Mouse (Mus musculus) MN1 (cell line): ENCODE data around the gene Tubd1.

ENCODE experiments used
- DNase-seq: peaks from one replicate; pipeline ENCODE4 v3.0.0-alpha.2; 2016; ENCODE audit warnings: low spot score

Tubd1 gene

DNA sequence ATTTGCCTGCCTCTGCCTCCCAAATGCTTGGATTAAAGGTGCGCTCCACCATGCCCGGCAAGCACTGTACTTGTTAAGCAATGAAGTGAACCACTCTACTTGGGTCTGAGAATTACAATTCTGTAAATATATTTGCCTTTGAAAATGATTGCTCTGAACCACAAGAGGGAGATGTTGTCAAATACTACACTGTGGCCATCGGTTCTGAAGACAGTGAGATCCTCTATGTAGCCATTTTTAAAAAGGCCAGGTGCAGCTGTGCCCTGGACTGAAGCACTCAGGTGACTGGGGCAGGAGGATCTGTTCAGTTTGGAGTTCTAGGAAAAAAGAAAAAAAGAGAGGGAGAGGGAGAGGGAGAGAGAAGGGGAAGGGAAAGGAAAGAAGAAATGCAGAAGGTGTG, 23.6 kb downstream of the Tubd1 start:
- peak; percentile 61 for DNase-seq

DNA sequence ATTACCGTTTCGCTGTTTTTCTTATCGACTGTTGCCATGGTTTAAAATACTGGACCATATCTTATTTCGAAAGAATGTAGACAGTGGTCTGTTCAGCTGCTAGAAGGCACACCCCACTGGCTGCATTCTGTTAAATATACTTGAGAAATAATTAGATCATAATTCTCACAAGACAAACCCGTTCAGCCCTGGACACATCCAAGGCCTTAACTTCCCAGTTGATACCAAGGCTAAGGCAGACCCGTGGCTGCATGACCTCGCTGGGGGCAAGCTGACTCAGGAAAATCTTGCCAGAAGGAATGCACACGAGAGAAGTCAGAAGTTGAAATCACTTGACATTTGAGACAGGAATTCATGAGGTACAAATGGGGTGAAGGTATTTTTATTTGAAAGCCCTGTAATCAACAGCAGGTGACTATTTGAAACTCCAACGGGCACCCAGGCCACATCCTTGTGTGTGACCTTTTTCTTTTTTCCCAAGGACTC, 25.5 kb downstream of the Tubd1 start:
- DNase-seq = no peak

DNA sequence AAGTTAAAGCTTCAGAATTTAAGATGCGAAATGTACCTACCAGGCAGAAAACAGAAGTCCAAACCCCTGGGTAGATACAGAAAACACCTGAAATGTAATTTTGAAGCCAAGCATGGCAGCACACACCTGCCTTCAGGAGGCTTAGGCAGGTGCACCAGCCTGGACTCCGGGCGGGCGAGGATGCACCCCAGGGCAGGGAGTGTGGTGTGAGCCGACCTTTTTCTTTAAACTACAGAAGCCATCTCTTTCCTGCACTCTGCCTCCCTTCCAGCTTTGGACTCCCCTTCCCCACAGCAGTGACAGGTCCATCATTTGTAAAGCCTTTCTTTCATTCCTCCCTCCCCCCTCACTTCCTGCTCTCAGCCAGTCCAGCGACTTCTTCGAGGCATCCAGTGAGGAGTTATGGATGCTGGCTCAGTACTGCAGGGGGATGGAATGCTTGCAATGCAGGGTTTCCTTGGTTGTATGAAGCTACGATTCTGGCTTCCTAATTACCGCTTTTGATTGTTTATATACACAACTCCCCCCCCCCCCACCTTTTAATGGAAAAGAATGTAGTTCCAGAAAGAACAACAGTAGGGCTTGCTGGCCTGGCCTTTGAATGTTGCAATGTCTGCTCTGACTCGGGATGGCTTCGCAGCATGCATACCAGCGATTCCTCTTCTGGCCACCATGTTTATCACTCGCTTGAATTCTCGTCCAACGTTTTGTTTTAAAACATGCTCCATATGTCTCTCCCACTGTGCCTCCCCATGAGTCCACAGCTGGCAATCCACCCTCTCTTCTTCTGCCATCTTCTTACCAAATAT, 26.5 kb downstream of the Tubd1 start:
- DNase-seq = no peak

DNA sequence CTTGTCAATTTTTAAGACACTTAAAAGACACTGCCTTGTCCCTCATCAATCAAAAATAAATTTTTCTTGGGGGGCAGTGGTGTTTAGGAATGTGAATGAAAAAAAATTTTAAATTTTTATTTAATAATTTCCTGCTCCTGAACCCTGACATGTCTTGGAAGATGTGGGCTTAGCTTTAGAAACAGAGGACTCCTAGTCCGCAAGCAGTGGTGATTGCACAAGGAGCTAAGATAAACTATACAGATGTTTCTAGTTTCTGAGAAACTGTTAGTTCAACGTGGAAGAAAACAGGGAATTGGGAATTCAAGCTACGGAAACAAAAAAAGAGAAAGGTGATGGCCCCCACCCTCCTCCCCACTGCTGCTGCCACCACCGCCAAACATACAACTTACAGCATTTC, 27.1 kb downstream of the Tubd1 start:
- no peak for DNase-seq

DNA sequence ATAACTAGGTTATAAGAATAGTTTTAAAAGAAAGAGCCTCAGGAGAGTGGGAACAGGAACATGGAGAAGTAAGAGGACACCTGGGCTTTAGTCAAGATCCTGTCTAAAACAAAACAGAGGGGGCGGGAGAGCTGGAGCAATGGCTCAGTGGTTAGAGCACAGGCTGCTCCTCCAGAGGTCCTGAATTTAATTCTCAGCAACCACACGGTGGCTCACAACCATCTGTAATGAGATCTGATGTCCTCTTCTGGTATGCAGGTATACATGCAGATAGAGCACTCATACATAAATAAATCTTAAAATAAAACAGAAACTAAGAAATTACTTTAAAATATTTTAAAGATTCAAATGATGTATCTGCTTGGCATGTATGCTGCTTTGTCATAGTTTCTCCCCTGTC, 27.8 kb downstream of the Tubd1 start:
- no peak for DNase-seq

DNA sequence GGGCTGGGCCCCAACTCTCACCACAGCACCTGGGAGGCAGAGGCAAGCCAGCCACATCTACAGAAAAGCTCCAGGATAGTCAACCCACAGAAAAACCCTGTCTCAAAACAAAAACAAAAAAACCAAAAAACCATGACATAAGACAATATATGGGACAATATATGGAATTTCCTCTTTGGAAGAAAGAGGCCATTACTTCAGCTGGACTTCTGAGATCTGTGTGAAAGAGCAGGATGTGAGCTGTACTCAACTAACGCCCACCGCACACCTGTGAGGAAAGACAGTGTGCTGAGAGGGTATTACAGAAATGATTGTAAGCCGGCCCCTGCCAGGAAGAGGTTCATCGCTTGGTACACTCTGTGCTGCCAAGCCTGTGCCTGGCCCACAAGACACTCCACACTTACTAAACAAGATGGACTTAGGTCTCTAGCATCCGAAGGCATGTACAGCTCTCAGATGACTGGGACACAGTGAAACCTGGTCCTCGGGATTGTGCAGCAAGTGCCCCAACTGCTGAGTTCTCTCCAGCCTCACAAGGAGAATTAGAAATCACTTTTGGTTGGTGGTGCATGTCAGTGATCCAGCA, 28.9 kb downstream of the Tubd1 start:
- DNase-seq = no peak

DNA sequence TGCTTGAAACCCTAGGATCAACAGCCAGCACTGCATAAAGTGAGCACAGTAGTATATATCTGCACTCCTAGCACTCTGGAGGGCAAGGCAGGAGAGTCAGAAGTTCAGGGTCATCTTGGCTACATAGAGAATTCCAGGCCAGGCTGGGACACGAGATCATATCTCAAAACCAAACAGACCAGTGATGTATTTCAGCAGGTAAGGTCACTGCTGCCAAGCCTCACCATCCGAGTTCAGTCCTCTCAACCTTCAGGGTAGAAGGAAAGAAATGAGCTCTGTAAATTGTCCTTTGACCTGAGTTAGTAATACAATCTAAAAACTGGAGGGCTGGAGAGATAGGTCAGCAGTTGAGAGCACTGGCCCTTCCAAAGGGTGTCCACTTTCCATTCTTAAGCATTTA, 29.6 kb downstream of the Tubd1 start:
- no peak for DNase-seq

DNA sequence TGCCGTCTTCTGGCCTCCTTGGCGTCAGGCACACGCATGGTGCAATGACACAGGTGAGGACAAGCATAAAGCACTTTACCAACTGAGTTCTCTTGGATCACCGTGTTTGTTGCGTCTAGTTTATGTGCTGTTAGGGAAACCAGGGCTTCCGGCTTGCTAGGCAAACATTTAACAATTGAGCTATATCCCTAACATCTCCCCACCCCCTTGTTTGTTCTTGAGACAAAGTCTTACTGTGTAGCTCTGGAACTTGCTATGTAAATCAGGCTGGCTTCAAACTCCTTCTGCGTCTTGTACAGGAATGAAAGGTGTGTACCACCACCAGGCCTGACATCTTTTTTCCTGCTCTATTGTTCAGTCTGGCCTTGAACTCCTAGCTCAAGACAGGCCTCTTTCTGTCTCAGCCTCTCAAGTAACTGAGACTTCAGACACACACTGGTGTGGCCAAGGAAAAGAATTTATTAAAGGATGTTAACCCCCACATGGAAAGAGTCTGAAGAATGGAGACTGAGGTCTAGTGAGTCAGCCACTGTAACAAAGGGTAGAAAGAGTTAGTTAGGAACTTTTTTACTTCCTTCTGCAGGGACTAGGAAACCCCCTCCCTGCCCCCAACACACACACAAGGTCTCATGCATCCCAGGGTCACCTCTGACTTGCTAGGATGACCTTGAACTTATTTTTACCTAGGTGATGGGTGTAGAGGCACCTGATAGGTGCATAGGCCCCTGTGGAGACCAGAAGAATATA, 31.0 kb downstream of the Tubd1 start:
- DNase-seq = no peak

DNA sequence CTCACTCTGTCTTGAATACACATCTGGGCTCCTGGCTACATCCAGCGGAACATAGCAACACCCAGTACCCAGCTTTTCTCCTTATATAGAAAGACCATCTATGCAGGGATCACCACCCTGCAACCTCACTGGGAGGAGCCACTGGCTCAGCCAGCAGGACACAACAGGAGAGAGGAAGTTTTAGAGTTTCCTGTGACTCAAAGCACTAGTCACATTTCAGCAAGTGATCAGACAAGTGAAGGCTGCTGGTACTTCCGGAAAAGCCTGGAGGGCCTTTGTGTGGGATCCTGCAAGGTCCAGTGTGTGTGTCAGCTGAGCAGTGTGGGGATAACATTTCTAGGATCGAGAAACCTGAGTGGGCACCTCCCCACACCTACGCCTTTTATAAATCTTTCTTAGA, 32.4 kb downstream of the Tubd1 start:
- DNase-seq = no peak

DNA sequence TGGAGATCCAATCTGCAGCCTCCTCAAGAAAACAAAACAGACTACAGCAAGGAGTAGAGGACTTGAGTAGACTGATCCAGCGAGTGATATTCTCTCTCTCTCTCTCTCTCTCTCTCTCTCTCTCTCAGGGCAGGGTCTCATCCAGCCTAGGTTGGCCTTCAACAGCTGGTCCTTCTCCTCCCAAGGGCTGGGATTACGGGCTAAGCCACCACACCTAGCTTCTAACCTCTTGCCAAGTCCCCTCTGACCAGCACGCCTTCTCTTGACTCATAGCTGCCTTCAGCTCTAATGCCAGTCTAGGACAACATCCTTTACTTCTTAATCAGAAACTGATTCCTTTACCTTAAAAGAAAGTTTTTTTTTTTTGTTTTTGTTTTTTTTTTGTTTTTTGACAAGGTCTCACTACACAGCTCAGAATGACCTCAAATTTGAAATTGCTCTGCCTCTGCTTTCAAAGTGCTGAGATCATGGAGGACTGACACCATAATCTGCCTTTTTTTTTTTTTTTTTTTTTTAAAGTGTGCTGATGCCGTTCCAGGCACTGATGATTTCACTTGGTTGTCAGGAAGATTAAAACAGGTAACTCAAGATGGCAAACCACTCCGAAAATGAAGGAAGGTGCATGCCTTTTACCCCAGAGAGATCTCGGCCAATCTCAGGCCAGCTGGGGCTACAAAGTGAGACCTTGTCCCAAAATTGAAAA, 33.5 kb downstream of the Tubd1 start:
- no peak for DNase-seq

DNA sequence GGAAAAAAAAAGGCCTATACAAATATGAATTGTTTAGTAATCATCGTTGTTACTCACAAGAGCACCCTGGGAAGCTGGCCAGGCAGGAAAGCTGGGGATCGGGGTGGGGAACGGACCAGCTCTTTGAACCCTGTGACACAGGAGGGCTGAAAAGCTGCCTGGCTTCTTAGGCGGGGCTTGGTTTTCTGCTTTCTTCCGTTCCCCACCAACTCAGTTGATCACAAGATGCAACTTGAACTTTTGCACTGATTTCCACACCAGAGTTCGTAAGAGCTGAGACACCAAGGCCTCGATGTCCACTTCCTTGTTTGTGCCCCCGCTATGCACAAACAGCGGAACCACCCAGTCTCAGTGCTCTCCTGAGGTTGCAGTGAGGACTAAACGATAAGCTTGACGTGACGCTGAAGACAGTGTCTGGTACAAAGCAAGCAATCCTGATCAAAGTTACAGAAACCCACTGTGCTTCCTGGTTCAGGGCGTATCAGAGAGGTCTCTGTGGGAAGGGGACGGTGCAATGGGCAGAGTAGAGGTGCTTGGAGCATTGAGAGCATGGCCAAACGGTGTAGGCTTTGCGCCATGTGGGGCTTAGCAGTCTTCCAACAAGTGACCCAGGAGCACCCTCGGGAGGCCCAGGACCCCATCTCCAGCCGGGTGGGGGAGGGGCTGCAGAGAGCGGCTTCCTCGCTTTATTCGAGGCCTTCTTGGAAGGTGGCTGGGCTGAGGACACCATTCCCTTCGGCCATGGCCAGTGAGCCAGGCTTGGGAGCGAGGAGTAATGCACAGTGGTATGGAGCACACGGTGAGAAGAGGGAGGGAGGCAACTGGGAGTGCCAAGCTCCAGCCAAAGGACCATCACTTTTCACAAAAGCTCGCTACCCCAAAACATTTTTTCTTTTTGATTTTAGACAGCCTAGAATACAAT, 34.3 kb downstream of the Tubd1 start:
- DNase-seq = no peak

DNA sequence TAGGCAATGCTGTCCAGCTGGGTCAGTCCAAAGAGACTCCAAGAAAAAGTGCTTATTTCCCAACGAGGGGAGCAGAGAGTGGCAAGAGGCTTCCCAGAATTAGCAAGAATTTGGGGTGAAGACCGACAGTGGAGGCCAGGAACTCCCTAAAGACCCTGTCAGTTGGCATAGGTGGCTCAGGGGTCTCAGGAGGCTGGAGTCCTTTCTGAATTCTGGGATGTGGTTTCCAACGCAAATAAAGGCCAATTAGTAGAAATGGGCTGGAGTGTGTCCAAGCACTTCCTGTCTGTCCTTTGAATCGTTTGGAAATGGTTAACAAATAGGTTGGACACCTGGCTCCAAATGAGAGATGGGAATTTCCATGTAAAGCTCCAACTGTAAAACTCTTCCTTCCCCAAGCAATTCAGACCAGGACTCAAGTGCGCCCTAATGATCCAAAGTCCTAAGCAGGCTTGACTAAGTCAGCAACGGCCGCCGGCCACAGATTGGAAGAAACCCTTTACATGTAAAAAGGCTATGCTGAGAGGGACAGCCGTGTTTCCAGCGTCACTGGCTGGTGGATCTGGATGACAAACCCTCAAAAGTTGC, 35.0 kb downstream of the Tubd1 start:
- no peak for DNase-seq

DNA sequence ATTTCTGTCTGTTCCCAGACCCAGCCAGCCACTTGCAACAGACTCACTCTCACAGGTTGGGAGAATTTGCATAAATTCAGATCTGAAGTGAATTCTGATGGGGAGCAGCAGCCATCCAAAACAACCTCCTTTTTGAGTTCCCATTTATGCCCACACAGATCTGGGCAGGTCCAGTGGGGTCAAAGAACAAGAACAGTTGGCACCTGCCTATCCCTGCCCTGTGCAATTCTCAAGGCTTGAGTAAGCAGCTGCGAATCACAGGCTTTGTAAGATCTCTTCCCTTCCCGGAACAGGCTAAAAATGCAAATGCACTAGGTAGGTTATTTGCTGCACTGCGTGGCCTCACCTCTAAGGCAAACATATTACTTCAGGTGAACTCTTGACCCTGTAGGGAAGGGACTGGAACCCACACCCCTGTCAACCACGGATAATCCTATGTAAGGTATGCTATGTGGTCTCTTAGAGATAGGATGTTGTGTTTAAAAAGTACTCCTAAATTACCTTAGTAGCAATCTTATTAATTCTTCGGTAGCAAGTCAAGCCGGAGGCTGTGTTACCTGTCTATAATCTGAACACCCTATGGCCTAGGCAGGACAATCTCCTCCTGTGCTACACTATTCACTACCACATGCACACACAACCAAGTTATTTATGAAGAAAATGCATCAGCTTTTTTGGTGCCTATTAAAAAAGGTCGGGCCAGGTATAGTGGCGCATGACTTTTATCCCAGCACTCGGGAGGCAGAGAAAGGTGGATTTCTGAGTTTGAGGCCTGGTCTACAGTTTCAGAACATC, 35.7 kb downstream of the Tubd1 start:
- DNase-seq = no peak

DNA sequence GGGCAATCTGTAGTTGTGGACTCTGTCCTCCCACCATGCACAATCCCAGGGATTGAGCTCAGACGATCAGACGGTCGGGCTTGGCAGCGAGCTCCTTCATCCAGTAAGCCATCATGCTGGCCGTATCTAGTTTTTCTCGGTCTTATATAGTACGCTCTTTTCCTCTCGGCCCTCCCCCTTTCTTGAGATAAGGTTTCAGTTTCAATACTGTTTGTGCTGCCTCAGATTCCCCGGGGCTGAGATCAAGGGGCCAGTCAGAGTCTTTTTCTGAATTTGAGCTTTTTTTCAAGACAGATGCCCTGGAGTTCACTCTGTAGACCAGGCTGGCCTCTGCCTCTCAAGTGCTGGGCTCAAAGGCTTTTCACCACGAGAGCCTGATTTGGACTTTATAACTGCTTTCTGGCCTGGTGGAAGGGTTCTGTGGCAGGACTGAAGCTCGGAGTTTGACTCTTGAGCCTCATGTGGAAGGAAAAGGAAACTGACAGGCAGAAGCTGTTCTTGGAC, 36.5 kb downstream of the Tubd1 start:
- no peak for DNase-seq

DNA sequence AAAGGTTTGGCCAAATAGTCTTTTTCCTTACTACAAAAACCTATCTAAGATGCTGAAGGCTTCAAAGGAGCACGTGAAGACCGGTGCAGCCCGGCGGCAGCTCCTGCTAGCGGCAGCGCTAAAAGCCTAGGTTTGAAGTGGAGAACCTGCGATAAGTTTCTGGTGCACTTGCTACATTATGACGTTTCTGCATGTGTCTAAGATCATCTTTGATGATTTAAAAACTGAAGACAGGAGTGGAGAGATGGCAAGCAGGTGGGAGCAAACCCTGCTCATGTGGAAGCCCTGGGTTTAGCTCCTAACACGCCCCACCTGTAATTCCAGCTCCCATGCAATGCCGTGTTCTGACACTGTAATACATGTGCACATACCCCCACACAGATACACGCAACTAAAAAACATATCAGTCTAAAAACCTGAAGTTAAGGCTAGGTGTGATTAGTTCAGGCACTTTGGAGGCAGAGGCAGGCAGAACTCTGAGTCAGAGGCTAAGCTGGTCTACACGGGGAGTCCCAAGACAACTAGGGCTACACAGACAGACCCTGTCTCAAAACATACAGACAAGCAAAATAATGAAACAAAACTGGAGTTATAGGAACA, 37.3 kb downstream of the Tubd1 start:
- DNase-seq = no peak

DNA sequence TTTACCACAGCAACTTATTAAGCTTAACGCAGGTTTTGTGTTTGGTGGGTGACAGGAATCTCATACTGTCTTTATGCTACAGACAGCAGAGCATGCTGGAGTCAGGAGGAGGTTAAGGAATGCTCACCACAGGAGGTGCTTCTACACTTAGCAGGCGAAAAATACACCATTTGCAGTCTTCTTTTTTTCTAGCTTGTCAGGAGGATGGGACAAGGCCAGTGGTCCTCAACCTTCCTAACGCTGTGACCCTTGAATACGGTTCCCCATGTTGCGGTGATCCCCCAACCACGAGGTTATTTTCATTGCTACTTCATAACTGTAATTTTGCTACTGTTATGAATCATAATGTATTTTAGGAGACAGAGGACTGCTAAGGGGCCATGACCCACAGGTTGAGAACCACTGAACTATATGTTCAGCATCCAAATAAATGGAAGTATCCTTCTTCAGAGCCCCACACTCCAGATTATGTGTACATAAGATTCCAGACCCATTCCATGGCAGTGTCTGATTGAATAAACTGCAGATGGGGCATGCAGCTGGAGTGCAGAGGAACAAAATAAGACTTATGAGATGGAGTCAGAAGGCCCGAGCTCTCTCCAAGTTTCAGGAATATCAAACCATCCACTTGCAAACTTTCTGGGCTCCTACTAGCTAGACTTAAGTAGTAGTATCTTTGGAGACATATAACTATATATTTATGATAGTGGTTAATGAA, 37.9 kb downstream of the Tubd1 start:
- DNase-seq = no peak

DNA sequence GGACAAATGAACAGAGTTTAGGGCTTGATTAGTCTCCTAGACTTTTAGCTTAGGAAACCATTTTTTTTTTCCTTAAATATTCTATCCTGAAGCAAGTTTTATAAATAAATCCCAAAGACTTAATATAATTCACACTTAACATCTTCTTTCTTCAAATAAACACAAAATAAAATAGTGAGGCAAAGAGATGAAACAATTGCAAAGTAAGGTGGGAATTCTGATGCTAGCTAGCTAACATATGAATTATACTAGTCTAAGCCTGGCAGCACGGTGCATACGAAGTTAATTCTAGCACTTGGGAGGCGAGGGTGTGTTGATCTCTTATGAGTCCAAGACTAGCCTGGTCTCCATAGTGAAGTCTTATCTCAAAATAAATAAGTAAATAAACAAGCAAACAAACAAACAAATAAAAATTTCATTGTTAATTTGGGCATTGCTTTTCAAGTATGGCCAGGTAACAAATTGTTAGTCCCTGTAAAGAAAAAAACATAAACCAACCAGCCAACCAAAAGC, 38.6 kb downstream of the Tubd1 start:
- DNase-seq = no peak
